Mouse (Mus musculus) lung, postnatal 0 days (tissue): ENCODE results near the gene Alg11.

Source experiments
- CTCF ChIP-seq: IDR thresholded peaks from 2 replicates; pipeline ENCODE4 v1.5.1; 2016; ENCODE audit warnings: antibody characterized with exemption, mild to moderate bottlenecking
- EP300 ChIP-seq: IDR thresholded peaks from 2 replicates; pipeline ENCODE4 v1.6.1; 2016; ENCODE audit warnings: antibody characterized with exemption, mild to moderate bottlenecking, control low read depth

- TF ChIP-seq EP300 = no peak
- peak; percentile 46; the same call in 1 of the 2 replicates for TF ChIP-seq CTCF
These were observed 31.5 kb upstream of the Alg11 start for GRCm38 (mm10) chr8:22028973-22029372.
